Mouse (Mus musculus) lung, postnatal 0 days (tissue): ENCODE measurements at regions not wholly inside any gene's neighbourhood (a gene's known extent, or its start where the extent isn't known, plus 50 kb on each side); places are given as distances from the start of the nearest gene placed in this dataset.
"Not testable (repeated sequence)": the region's sequence is repeated elsewhere in the genome, so short reads cannot be mapped to it uniquely, and the experiment has no call there.

Experiments
- ATAC-seq: fragments of 200-750 bp; cut with Nextera tagmentation; 2 replicates; pipeline ENCODE4 v1.8.0; 2017; ENCODE audit warnings: moderate library complexity
- DNase-seq: peaks from one replicate; pipeline ENCODE4 v3.0.0-alpha.2; 2016; ENCODE audit warnings: low spot score
- H3K27ac ChIP-seq: fragments of 300-500 bp; sonication (generic); 2 replicates; pipeline ENCODE4 v1.5.1; 2014; ENCODE audit warnings: antibody characterized with exemption, mild to moderate bottlenecking, low read length, mixed read lengths
- H3K27me3 ChIP-seq: fragments of 300-500 bp; sonication (generic); replicated peaks from 2 replicates; pipeline ENCODE4 v1.6.1; 2014; ENCODE audit warnings: low read length, mixed read lengths; ENCODE audit not compliant: insufficient read depth
- H3K36me3 ChIP-seq: fragments of 300-500 bp; sonication (generic); 2 replicates; pipeline ENCODE4 v1.6.1; 2014; ENCODE audit warnings: low read length, mixed read lengths; ENCODE audit not compliant: insufficient read depth
- H3K4me1 ChIP-seq: fragments of 300-500 bp; sonication (generic); 2 replicates; pipeline ENCODE4 v1.6.1; 2014; ENCODE audit warnings: antibody characterized with exemption, low read depth, low read length, mixed read lengths; ENCODE audit not compliant: insufficient read depth
- H3K4me2 ChIP-seq: fragments of 300-500 bp; sonication (generic); replicated peaks from 2 replicates; pipeline ENCODE4 v1.6.1; 2014; ENCODE audit warnings: low read depth, mild to moderate bottlenecking, low read length, moderate library complexity, mixed read lengths
- H3K4me3 ChIP-seq: fragments of 300-500 bp; sonication (generic); 2 replicates; pipeline ENCODE4 v1.5.1; 2014; ENCODE audit warnings: low read depth, low read length
- H3K9ac ChIP-seq: fragments of 300-500 bp; sonication (generic); replicated peaks from 2 replicates; pipeline ENCODE4 v1.6.1; 2014; ENCODE audit warnings: low read depth, mild to moderate bottlenecking
- H3K9me3 ChIP-seq: fragments of 300-500 bp; sonication (generic); 2 replicates; pipeline ENCODE4 v1.6.1; 2016; ENCODE audit warnings: low read length, mixed read lengths
- CTCF ChIP-seq: IDR thresholded peaks from 2 replicates; pipeline ENCODE4 v1.5.1; 2016; ENCODE audit warnings: antibody characterized with exemption, mild to moderate bottlenecking
- EP300 ChIP-seq: IDR thresholded peaks from 2 replicates; pipeline ENCODE4 v1.6.1; 2016; ENCODE audit warnings: antibody characterized with exemption, mild to moderate bottlenecking, control low read depth
- WGBS: fragments of 180-500 bp; shearing (Covaris S2); extraction: QIAGEN DNeasy Blood & Tissue Kit; methylation state at CpG from one replicate; pipeline ENCODE4 v1.1.7; 2014; 5-methylcytosine and 5-hydroxymethylcytosine counted together

DNA sequence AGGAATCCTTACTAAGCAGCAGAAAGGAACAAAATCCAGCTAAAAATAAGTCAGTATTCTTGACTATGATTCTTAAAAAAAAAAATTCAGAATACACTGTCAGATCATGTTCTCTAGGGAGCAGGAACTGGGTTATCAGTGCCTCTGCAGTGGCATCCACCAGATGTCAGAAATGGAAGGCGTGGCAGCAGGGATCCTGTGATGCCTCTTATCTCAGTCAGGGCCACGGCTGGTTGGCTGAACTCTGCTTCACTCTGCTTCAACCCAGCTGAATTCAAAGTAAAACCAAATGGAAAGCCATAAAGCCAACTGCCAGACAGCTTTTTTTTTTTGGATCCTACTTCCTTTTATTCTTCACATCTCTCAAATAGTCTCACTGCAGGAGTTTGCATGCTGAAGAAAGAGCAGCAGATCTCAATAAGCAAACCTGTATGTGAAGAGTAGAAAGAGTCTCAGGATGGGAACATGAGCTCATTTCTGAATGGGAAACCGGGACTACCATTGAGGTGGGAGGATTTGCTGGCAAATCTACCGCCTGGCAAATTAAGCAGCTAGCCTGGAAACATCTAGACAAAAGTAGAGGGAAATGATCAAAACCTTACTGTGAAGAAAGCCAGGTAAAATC is 295.8 kb downstream of the Trib2 start:
- 45% methylated on average over 4 of the region's 4 CpGs for WGBS
- H3K9ac ChIP-seq, result no peak overlapping the region
- H3K4me3 ChIP-seq, result no peak overlapping the region
- no peaks in the 10 kb centered on the region for H3K27me3 ChIP-seq
- H3K9me3 ChIP-seq, result no peaks in the 10 kb centered on the region
- DNase-seq (no peak), ATAC-seq (no peak)
- no peaks in the 10 kb centered on the region for H3K36me3 ChIP-seq
- no peaks in the 10 kb centered on the region for H3K4me1 ChIP-seq
- H3K4me2 ChIP-seq, result no peak overlapping the region
- H3K27ac ChIP-seq, result no peak overlapping the region
- TF ChIP-seq EP300, result no peak
- TF ChIP-seq CTCF, result no peak

DNA sequence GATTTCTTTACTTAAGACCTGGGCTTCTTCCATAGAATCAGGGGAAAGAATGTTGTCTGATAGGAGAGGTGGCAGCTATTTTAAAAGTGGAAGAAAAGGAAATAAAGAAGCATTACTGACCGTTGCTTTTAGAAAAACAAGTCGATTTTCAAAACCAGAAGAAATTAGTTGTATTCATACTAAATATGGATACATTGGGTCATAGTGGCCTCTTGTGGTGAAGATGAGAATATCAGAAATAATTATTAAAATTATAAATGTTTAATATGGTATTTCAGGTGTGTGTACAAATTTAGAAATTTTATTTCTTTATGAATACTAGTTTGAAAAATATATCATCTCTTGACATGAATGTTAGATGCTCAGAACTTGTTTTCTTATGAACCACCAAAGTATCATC is 304.7 kb downstream of the Trib2 start:
- Histone ChIP-seq H3K9me3 (no peaks in the 10 kb centered on the region), H3K4me3 (no peak overlapping the region), H3K36me3 (no peaks in the 10 kb centered on the region), H3K27ac (no peak overlapping the region), H3K9ac (no peak overlapping the region), H3K27me3 (no peaks in the 10 kb centered on the region), H3K4me2 (no peak overlapping the region), H3K4me1 (no peaks in the 10 kb centered on the region)
- WGBS, result 35% methylated on average over 2 of the region's 2 CpGs
- DNase-seq, result peak; percentile 15
- no peak for ATAC-seq
- TF ChIP-seq CTCF (0 out of 2 replicates have a peak, but pooled peaks have one; percentile 5), EP300 (no peak)

DNA sequence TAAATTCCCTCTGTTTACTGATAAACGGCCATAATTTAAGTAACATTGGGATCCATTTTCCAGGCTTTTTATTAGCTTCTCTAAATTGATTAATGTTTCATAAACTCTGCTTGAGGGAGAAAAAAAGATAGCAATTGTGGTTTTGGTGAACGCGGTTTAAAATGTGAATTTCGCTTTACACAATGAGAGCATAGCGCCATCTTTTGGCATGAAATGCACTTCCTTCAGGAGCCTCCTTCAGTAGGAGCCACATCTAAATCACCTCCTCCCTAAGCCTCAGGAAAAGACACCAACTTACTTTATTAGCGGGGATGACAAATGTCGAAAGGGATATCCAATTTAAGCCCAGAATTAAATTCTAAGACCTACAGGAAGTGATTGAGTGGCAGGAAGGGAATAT is 309.1 kb downstream of the Trib2 start:
- WGBS, result 32% methylated on average over 7 of the region's 7 CpGs
- Histone ChIP-seq H3K4me2 (no peak overlapping the region), H3K9me3 (no peaks in the 10 kb centered on the region), H3K27me3 (no peaks in the 10 kb centered on the region), H3K36me3 (no peaks in the 10 kb centered on the region), H3K4me1 (no peaks in the 10 kb centered on the region), H3K27ac (no peak overlapping the region), H3K9ac (no peak overlapping the region), H3K4me3 (no peak overlapping the region)
- ATAC-seq, result no peak
- TF ChIP-seq EP300 (no peak), CTCF (peak; percentile 55)
- peak; percentile 26 for DNase-seq

DNA sequence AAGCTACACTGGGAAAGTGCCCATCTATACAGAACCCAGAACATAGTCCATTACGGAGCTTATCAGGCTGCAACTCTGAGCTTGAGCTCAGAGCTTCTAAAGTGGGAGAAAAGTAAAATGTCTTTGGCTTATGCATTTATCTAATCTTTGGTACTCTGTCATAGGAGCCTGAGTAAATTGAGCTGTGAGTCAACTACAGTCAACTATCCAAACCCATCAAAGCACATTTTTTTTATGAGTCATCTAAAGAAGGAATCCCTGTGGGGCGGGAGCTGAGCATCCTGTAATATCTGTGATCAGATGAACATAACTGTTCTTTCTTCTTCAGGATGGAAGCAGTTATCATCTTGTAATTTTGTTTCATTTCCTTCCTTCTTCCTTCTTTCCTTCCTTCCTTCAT is 323.1 kb downstream of the Trib2 start:
- no peak for DNase-seq
- TF ChIP-seq EP300 (no peak), CTCF (no peak)
- 81% methylated on average over 2 of the region's 2 CpGs for WGBS

DNA sequence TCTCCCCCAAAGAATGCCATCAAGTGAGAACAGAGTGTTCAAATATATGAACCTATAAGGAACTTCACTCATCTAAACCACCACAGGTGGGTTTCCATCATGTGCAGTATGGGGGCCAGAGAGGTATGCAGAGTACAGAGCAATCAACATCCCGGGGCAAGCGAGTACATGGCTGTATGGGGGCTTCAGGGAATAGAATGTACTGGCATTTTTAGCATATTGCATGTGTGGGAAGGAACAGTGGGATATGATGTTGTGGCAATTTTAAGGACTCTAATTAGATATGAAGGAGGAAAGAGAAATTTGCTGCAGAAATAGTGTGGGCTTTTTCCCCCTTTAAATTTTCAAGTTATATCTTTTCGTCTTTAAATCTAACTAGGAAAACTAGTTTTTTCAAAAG is 344.0 kb downstream of the Trib2 start:
- no peaks in the 10 kb centered on the region for H3K4me1 ChIP-seq
- WGBS, result 76% methylated on average over 3 of the region's 3 CpGs
- ATAC-seq, result no peak
- H3K36me3 ChIP-seq, result no peaks in the 10 kb centered on the region
- TF ChIP-seq CTCF (no peak), EP300 (no peak)
- no peaks in the 10 kb centered on the region for H3K27me3 ChIP-seq
- H3K4me2 ChIP-seq, result no peak overlapping the region
- no peak overlapping the region for H3K4me3 ChIP-seq
- H3K9ac ChIP-seq, result no peak overlapping the region
- H3K27ac ChIP-seq, result no peak overlapping the region
- H3K9me3 ChIP-seq, result no peaks in the 10 kb centered on the region
- no peak for DNase-seq

More for the DNA sequence above, 323.1 kb downstream of the Trib2 start:
- Histone ChIP-seq H3K9me3 (no peaks in the 10 kb centered on the region), H3K4me2 (no peak overlapping the region), H3K4me3 (no peak overlapping the region), H3K27ac (no peak overlapping the region), H3K4me1 (no peaks in the 10 kb centered on the region), H3K27me3 (no peaks in the 10 kb centered on the region), H3K36me3 (no peaks in the 10 kb centered on the region), H3K9ac (no peak overlapping the region)
- no peak for ATAC-seq

DNA sequence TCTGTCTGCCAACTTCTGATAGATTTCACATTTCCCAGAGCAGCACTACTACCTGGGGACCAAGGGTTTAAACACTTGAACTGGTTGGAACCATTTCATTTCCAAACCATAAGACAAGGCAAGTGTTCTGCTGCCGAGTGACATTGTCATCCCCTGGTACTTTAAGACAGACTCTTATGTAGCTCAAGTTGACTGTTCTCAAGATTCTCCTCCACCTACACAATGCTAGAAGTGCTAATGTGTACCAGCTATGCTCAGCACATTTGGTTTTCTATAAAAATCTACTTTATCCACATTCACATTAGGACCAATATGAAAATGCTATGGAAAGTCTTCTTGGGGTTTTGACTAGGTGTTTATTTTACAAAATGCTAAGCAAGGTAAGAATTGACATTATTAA is 357.3 kb downstream of the Trib2 start:
- 73% methylated on average over 1 of the region's 1 CpGs for WGBS
- Histone ChIP-seq H3K9ac (no peak overlapping the region), H3K4me3 (no peak overlapping the region), H3K27me3 (no peaks in the 10 kb centered on the region), H3K27ac (no peak overlapping the region), H3K36me3 (no peaks in the 10 kb centered on the region), H3K9me3 (no peaks in the 10 kb centered on the region), H3K4me1 (no peaks in the 10 kb centered on the region), H3K4me2 (no peak overlapping the region)
- ATAC-seq (no peak), DNase-seq (no peak)
- TF ChIP-seq EP300 (no peak), CTCF (no peak)

DNA sequence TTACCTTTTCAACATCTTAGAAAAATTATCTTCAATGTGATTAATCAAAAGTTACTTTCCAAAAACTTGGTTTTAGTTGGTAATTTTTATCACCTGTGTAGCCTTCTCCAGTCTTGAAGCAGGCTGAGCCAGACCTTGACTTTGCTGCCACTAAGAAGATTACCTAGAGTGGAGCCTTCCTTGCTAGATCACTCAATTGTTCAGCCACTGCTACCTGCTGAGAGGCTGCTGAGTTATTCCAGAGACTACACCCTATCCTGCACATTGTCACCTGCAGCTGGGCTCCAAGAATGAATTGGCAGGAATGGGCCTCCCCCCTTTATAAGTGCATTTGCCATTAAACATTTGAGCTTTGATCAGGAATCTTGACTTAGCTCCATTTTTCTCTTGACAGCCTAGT is 360.4 kb downstream of the Trib2 start:
- H3K4me3 ChIP-seq, ATAC-seq, DNase-seq, H3K4me2 ChIP-seq, H3K4me1 ChIP-seq, H3K9ac ChIP-seq, H3K27me3 ChIP-seq, H3K36me3 ChIP-seq, H3K27ac ChIP-seq, H3K9me3 ChIP-seq: not testable (repeated sequence)
